Mouse (Mus musculus) liver, embryonic 16.5 days (tissue): Measurements from ENCODE around the gene Ccdc194. TPM values are rescaled to one million over a fixed set of nuclear protein-coding genes. Genes with fewer than 3 reads are reported as not detected.

Source experiments
- ATAC-seq: fragments of 200-750 bp; cut with Nextera tagmentation; 2 replicates; pipeline ENCODE4 v1.8.0; 2017; ENCODE audit warnings: low read depth, mild to moderate bottlenecking, moderate number of reproducible peaks, moderate library complexity
- H3K27ac ChIP-seq: fragments of 300-500 bp; sonication (generic); 2 replicates; pipeline ENCODE4 v1.5.1; 2014; ENCODE audit warnings: mild to moderate bottlenecking, low read length
- H3K27me3 ChIP-seq: fragments of 300-500 bp; sonication (generic); 2 replicates; pipeline ENCODE4 v1.6.1; 2014; ENCODE audit warnings: low read depth, low read length, mixed read lengths; ENCODE audit not compliant: control insufficient read depth, insufficient read depth
- H3K36me3 ChIP-seq: fragments of 300-500 bp; sonication (generic); 2 replicates; pipeline ENCODE4 v1.6.1; 2014; ENCODE audit warnings: mild to moderate bottlenecking; ENCODE audit not compliant: control insufficient read depth, insufficient read depth
- H3K4me1 ChIP-seq: fragments of 300-500 bp; sonication (generic); 2 replicates; pipeline ENCODE4 v1.6.1; 2014; ENCODE audit warnings: low read depth, low read length, mixed read lengths; ENCODE audit not compliant: control insufficient read depth
- H3K4me2 ChIP-seq: fragments of 300-500 bp; sonication (generic); 2 replicates; pipeline ENCODE4 v1.6.1; 2014; ENCODE audit warnings: low read depth, low read length, mixed read lengths
- H3K4me3 ChIP-seq: fragments of 300-500 bp; sonication (generic); 2 replicates; pipeline ENCODE4 v1.5.1; 2014; ENCODE audit warnings: low read depth, mild to moderate bottlenecking, low read length
- H3K9ac ChIP-seq: fragments of 300-500 bp; sonication (generic); 2 replicates; pipeline ENCODE4 v1.6.1; 2014; ENCODE audit warnings: low read depth, low read length
- H3K9me3 ChIP-seq: fragments of 300-500 bp; sonication (generic); replicated peaks from 2 replicates; pipeline ENCODE4 v1.6.1; 2016; ENCODE audit warnings: low read length; ENCODE audit not compliant: control insufficient read depth
- WGBS: fragments of 180-500 bp; shearing (Covaris S2); extraction: QIAGEN DNeasy Blood & Tissue Kit; methylation state at CpG from one replicate; pipeline ENCODE4 v1.1.7; 2014; ENCODE audit not compliant: insufficient replicate concordance; 5-methylcytosine and 5-hydroxymethylcytosine counted together
- polyA plus RNA-seq: library from polyadenylated mRNA; unstranded; fragments of >200 nt; fragmentation: Nextera tagmentation; extraction: Ambion mirVana; gene quantifications from 2 replicates; pipeline ENCODE4 v1.2.1, GENCODE M21; 2015

Gene Ccdc194
- polyA plus RNA-seq, 1 experiment from 2014 or later, result 0.19 TPM

DNA sequence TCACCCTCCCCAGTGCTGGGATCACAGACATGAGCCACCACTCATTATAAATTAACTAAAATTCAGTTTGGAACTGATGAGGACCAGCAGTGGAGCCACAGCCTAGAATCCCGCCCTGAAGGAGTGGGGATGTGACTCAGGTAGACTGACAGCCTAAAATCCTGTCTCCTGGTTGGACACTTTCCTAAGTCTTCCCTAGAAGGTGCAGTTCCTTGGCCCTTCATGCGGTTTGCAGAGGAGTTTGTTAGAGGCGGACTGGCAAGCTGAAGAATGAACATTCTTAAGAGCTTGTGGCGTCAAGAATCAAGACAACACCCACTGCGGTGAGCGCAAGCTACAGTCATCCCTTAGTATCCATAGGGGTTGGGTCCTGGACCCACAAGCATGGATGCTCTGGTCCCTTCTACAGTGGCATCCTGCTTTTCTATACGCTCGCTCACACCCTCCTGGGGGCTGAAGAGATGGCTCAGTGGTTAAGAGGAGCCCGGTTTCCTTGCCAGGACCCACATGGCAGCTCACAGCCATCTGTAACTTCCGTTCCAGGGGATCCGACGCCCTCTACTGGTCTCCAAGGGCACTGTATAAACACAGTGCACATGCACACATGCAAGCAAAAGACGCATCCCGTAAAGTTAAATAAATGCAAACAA, 48.2 kb downstream of the Ccdc194 start:
- no peak for ATAC-seq
- Histone ChIP-seq H3K36me3 (no peaks in the 10 kb centered on the region; the same call in 1 of the 2 replicates), H3K27me3 (no peaks in the 10 kb centered on the region), H3K27ac (no peak overlapping the region), H3K4me1 (peaks cover 11% of the 10 kb centered on the region), H3K9me3 (no peaks in the 10 kb centered on the region), H3K4me2 (peak overlapping the region; percentile 91), H3K4me3 (peak overlapping the region; percentile 66), H3K9ac (no peak overlapping the region; the same call in 1 of the 2 replicates)
- WGBS, result 38% methylated on average over 14 of the region's 14 CpGs

- Histone ChIP-seq H3K27ac (peak overlapping the region; percentile 25; the same call in 1 of the 2 replicates), H3K27me3 (no peaks in the 10 kb centered on the region), H3K9ac (peak overlapping the region; percentile 63), H3K36me3 (peaks cover 3% of the 10 kb centered on the region), H3K4me3 (peak overlapping the region; percentile 66), H3K4me2 (peak overlapping the region; percentile 91), H3K9me3 (no peaks in the 10 kb centered on the region), H3K4me1 (peaks cover 11% of the 10 kb centered on the region)
- WGBS, result under 1% methylated on average over 107 of the region's 121 CpGs
- peak; percentile 73 for ATAC-seq
These were observed 49.2 kb downstream of the Ccdc194 start for GRCm38 (mm10) chr8:71476099-71476940.

- Histone ChIP-seq H3K27ac (no peak overlapping the region), H3K27me3 (no peaks in the 10 kb centered on the region), H3K9me3 (no peaks in the 10 kb centered on the region), H3K4me3 (peak overlapping the region; percentile 66), H3K36me3 (peaks cover 3% of the 10 kb centered on the region), H3K4me2 (peak overlapping the region; percentile 91), H3K4me1 (peaks cover 14% of the 10 kb centered on the region), H3K9ac (peak overlapping the region; percentile 63)
- no peak for ATAC-seq
- 32% methylated on average over 4 of the region's 4 CpGs for WGBS
These were observed 49.8 kb downstream of the Ccdc194 start for GRCm38 (mm10) chr8:71475702-71476075.

DNA sequence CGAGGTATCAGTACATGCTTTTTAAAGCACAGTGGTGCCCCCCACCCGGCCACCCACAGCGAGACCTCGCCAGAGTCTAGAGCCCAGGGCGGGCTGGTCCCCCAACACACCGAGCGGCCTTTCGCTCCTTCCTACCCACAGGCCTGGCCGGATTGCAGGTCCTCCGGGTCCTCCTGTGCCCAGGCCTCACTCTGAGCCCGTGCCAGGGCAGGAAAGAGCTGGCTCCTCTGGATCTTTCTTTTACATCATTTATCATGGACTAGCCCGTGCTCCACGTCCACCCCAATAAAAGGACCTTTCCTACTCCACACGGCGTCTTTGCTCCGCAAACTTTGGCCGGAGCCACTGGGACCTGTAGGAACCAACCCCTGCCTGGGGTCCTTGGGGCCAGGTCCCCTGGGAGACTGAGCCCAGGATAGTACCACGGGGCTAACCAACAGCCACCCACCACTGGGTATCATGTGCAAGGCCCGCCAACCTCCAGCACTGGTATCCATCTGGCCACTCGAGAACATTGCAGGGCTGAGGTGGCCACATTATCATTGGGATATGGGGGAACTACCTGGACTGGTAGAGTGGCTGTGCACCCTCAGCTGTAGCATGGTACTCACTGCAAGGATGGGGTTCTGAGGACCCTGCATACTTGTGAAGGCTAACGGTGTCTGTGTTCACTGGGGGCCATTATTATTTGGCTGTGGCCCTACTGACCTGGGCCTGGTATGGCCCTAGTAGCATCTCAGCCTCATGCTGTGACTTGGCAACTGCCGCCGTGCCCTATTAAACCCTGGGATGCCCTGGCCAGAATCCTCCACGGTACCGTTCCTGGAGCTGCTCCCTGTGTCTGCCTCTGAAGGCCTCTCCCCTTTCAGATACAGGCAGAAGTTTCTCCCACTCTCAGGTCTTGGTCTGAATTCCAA, 50.5 kb downstream of the Ccdc194 start:
- Histone ChIP-seq H3K9me3 (no peaks in the 10 kb centered on the region), H3K36me3 (peaks cover 3% of the 10 kb centered on the region), H3K27ac (no peak overlapping the region), H3K4me1 (peaks cover 20% of the 10 kb centered on the region), H3K4me3 (no peak overlapping the region), H3K4me2 (no peak overlapping the region), H3K9ac (no peak overlapping the region), H3K27me3 (no peaks in the 10 kb centered on the region)
- ATAC-seq, result no peak
- WGBS, result 85% methylated on average over 25 of the region's 25 CpGs

GRCm38 (mm10) chr8:71474344-71474743, 51.2 kb downstream of the Ccdc194 start:
- peaks cover 25% of the 10 kb centered on the region for H3K4me1 ChIP-seq
- no peaks in the 10 kb centered on the region for H3K9me3 ChIP-seq
- no peak for ATAC-seq
- H3K4me3 ChIP-seq, result no peak overlapping the region
- no peaks in the 10 kb centered on the region for H3K27me3 ChIP-seq
- H3K9ac ChIP-seq, result no peak overlapping the region
- no peak overlapping the region for H3K4me2 ChIP-seq
- H3K27ac ChIP-seq, result no peak overlapping the region
- 85% methylated on average over 18 of the region's 18 CpGs for WGBS
- peaks cover 3% of the 10 kb centered on the region for H3K36me3 ChIP-seq

DNA sequence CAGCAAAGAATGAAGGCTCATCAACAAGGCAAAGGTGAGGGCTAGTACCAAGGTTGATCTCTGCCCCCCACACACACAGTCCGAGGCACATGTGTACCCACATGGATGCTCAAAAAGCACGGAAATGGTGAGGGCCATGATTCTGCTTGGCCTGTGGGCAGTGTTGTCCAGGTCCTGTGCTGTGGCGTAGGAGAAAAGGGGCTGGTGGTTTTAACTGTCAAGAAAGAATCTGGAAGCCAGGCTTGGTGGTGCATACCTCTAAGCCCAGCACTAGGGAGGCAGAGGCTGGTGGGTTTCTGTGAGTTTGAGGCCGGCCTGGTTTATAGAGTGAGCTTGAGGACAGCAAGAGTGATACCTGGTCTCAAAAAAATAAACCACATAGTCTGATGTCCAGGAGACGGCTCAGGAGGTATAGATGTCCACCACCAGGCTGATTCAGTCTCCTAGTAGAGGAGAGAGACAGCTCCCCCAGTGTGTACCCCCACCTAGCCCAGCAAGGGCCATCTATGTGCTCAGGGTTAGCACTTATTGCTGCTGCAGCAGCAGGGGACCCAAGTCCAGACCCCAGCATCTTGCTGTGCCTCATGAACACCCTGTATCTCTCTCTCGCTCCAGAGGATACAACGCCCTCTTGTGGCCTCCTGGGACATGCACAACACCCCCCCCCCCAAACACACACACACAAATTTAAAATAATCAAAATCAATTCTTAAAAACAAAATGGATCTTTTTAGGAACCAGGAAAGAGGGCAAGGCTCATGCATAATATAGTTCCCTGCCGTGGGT, 52.7 kb downstream of the Ccdc194 start:
- Histone ChIP-seq H3K4me3 (no peak overlapping the region), H3K9ac (no peak overlapping the region), H3K36me3 (peaks cover 3% of the 10 kb centered on the region), H3K9me3 (no peaks in the 10 kb centered on the region), H3K27me3 (no peaks in the 10 kb centered on the region), H3K4me2 (no peak overlapping the region), H3K27ac (no peak overlapping the region), H3K4me1 (peaks cover 28% of the 10 kb centered on the region)
- 84% methylated on average over 8 of the region's 8 CpGs for WGBS
- no peak for ATAC-seq

DNA sequence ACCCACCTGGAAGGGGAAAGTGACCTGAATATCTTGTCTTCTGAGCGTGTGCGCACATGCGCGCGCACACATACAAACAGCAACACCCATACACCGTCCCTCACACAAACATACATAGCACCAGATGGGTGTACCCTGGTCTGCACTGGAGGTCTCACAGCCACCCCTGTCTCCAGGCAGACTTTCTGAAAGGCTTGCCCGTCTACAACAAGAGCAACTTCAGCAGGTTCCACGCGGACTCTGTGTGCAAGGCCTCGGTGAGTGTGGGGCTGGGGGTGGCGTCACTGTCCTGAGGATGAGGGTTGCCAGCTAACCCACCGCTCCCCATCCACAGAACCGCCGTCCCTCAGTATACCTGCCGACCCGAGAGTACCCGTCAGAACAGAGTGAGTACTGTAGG, 53.6 kb downstream of the Ccdc194 start:
- no peak overlapping the region for H3K9ac ChIP-seq
- peaks cover 24% of the 10 kb centered on the region for H3K4me1 ChIP-seq
- no peaks in the 10 kb centered on the region for H3K9me3 ChIP-seq
- no peak overlapping the region for H3K4me2 ChIP-seq
- 91% methylated on average over 17 of the region's 17 CpGs for WGBS
- peaks cover 3% of the 10 kb centered on the region for H3K36me3 ChIP-seq
- no peak overlapping the region for H3K27ac ChIP-seq
- H3K4me3 ChIP-seq, result no peak overlapping the region
- no peaks in the 10 kb centered on the region for H3K27me3 ChIP-seq
- no peak for ATAC-seq

DNA sequence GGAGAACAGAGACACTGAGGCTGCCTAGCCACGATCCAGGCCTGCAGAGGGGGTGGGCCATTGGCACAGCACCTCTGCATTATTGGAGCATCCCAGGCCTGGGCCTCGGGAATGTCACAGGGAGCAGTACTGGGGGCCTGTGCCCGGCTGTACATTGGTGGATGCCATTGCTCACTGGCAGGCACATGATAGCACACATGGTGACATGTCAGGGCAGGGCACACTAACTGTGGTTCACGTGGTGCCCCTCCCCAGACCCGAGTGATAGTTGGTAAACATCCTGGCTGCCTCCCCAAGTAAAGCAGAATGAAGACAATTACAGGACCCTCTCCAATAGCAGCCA, 54.6 kb downstream of the Ccdc194 start:
- Histone ChIP-seq H3K27me3 (no peaks in the 10 kb centered on the region), H3K27ac (no peak overlapping the region), H3K4me3 (no peak overlapping the region), H3K9me3 (no peaks in the 10 kb centered on the region), H3K4me1 (peaks cover 22% of the 10 kb centered on the region), H3K4me2 (no peak overlapping the region), H3K9ac (no peak overlapping the region), H3K36me3 (peaks cover 3% of the 10 kb centered on the region)
- ATAC-seq, result no peak
- WGBS, result 61% methylated on average over 5 of the region's 5 CpGs
